Mouse (Mus musculus): ENCODE measurements around the gene Fcamr. TPM values are rescaled to one million over a fixed set of nuclear protein-coding genes. Genes with fewer than 3 reads are reported as not detected.
A peak's percentile ranks its signal among the peaks of the same experiment; 100 is the strongest.

The Fcamr gene
- total RNA-seq, 2 experiments from 2014 or later: not detected

- peak; percentile 56 for TF ChIP-seq CTCF (conservative IDR thresholded peaks at IDR 0.05)
- DNase-seq (ENCODE audit: low spot score in 2 of 2): no peak
- no peak overlapping the region for H3K27ac ChIP-seq
- no peak overlapping the region for H3K4me3 ChIP-seq
Observed at GRCm38 (mm10) chr1:130787001-130787400, 13.7 kb upstream of the Fcamr start.

- no peak overlapping the region for H3K27ac ChIP-seq
- no peak for TF ChIP-seq CTCF (conservative IDR thresholded peaks at IDR 0.05)
- no peak for DNase-seq (ENCODE audit: low spot score in 2 of 2)
- H3K4me3 ChIP-seq: no peak overlapping the region
Observed at GRCm38 (mm10) chr1:130789512-130790451, 10.9 kb upstream of the Fcamr start.

- no peak for TF ChIP-seq CTCF (conservative IDR thresholded peaks at IDR 0.05)
- DNase-seq (ENCODE audit: low spot score in 2 of 2): no peak
- Histone ChIP-seq H3K27ac (no peak overlapping the region), H3K4me3 (no peak overlapping the region)
Observed at GRCm38 (mm10) chr1:130795331-130795730, 5.4 kb upstream of the Fcamr start.

- TF ChIP-seq CTCF (conservative IDR thresholded peaks at IDR 0.05): peak; percentile 89
- H3K27ac ChIP-seq: no peak overlapping the region
- peak; percentile 26 to 59 for DNase-seq (ENCODE audit: low spot score in 2 of 2)
- H3K4me3 ChIP-seq: no peak overlapping the region
Observed at GRCm38 (mm10) chr1:130796967-130797684, 3.6 kb upstream of the Fcamr start.

GRCm38 (mm10) chr1:130798037-130798436, 2.7 kb upstream of the Fcamr start:
- TF ChIP-seq CTCF (conservative IDR thresholded peaks at IDR 0.05): no peak
- DNase-seq (ENCODE audit: low spot score in 2 of 2): no peak
- Histone ChIP-seq H3K27ac (no peak overlapping the region), H3K4me3 (no peak overlapping the region)

- Histone ChIP-seq H3K4me3 (no peak overlapping the region), H3K27ac (no peak overlapping the region)
- DNase-seq (ENCODE audit: low spot score in 2 of 2): no peak
- no peak for TF ChIP-seq CTCF (conservative IDR thresholded peaks at IDR 0.05)
Observed at GRCm38 (mm10) chr1:130798551-130798950, 2.2 kb upstream of the Fcamr start.

- H3K27ac ChIP-seq: no peak overlapping the region
- H3K4me3 ChIP-seq: no peak overlapping the region
- DNase-seq (ENCODE audit: low spot score in 2 of 2): no peak
- no peak for TF ChIP-seq CTCF (conservative IDR thresholded peaks at IDR 0.05)
Observed at GRCm38 (mm10) chr1:130799399-130799798, 1.3 kb upstream of the Fcamr start.

DNA sequence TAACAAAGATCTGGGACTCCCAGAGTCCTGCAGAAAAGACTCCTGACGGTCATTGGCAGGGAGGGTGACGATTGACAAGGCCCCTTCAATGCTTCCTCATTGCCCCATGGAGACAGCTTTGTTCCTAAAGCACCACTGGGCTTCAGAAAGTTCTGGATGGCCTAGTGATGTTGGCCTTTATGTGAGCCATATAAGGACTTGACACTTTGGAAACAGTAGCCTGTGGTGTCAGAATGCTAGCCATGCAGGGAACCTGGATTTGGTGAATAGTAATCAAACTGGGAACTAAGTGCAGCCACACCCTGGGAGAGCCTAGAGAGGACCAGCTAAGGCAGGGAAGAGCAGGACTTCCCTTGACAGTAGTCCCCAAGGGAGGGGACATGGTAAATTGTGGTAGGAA, 809 bp downstream of the Fcamr start:
- no peak for DNase-seq (ENCODE audit: low spot score in 2 of 2)
- Histone ChIP-seq H3K4me3 (no peak overlapping the region), H3K27ac (no peak overlapping the region)
- TF ChIP-seq CTCF (conservative IDR thresholded peaks at IDR 0.05): no peak

GRCm38 (mm10) chr1:130802976-130803375, 2.3 kb downstream of the Fcamr start:
- Histone ChIP-seq H3K4me3 (no peak overlapping the region), H3K27ac (no peak overlapping the region)
- no peak for DNase-seq (ENCODE audit: low spot score in 2 of 2)
- TF ChIP-seq CTCF (conservative IDR thresholded peaks at IDR 0.05): no peak

DNA sequence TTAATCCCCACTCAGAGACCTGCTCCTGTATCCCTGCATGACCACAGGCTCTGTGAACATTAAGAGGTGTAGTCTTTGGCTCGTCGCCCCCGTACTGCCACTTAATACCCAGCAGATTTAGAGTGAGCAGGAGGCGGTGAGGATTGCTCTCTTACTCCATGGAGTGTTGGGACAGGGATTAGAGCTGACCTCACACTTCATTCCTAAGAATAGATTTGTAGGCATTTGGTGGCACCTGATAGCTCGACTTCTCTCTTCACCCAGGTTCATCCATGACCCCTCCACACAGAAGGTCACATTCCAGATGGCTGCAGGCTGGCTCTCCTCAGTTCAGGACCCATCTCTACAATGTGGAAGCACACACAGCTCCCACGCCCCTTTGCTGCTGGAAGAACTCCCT, 3.6 kb downstream of the Fcamr start:
- no peak overlapping the region for H3K27ac ChIP-seq
- TF ChIP-seq CTCF (conservative IDR thresholded peaks at IDR 0.05): no peak
- no peak overlapping the region for H3K4me3 ChIP-seq
- no peak for DNase-seq (ENCODE audit: low spot score in 2 of 2)

DNA sequence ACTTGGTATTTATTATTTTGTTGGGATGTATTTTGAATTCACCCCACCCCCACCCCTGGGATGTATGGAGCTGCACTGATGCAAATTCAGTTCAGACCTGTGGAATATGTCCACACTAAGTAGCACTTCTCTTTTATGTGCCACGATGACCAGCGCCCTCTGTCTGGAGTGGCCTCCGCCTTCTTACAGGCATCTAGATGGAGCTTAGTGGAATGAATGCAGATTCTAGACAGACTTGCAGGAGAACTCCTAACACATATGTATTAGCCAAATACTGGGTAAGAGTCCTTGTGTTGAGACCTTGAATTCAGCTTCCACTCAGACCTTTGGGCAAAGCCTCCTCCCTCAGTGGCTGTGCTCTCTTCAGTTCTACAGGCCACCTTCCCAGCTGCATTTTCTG, 10.2 kb downstream of the Fcamr start:
- no peak for TF ChIP-seq CTCF (conservative IDR thresholded peaks at IDR 0.05)
- Histone ChIP-seq H3K27ac (no peak overlapping the region), H3K4me3 (no peak overlapping the region)
- DNase-seq (ENCODE audit: low spot score in 2 of 2): no peak

DNA sequence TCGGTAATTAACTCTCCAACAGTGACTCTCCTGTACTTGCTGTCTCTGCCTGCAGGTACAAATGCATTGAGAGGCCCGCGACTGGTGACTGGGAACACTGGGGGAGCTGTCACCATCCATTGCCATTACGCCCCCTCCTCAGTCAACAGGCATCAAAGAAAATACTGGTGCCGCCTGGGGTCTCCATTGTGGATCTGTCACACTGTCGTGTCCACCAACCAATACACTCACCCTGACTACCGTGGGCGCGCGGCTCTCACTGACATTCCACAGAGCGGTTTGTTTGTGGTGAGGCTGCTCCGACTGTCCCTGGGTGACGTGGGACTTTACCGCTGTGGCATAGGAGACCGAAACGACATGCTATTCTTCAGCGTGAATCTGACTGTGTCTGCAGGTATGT, 10.6 kb downstream of the Fcamr start:
- TF ChIP-seq CTCF (conservative IDR thresholded peaks at IDR 0.05): no peak
- Histone ChIP-seq H3K4me3 (no peak overlapping the region), H3K27ac (no peak overlapping the region)
- no peak for DNase-seq (ENCODE audit: low spot score in 2 of 2)

DNA sequence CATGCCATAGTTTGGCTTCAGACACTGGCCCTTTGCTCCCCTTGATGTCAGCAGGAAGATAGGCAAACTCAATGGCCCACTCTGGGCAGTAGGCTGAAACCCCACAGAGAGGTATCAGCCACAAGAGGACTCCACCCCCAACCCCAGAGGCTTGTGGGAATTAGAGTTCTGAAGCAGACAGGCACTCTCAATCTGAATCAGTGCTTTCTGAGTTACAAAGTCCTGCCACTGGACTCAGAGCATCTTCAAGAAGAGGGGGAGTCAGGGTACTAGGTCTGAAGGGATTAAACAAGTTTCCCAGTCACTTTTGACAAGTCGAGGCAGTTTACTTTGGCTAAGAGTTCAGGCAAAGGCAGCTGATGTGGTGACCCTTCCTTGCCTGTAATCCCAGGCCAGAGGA, 19.0 kb downstream of the Fcamr start:
- TF ChIP-seq CTCF (conservative IDR thresholded peaks at IDR 0.05): no peak
- Histone ChIP-seq H3K27ac (no peak overlapping the region), H3K4me3 (no peak overlapping the region)
- DNase-seq (ENCODE audit: low spot score in 2 of 2): no peak
